Mouse (Mus musculus): ENCODE measurements around the gene Csnk2b.

Gene Csnk2b

GRCm38 (mm10) chr17:35121143-35121799 lies 582 bp downstream of the Csnk2b start, which contains the start of gene Gpank1:
Gene Gpank1, plus strand, starts transcription at chr17:35121455.
- DNase-seq (ENCODE audit: low read depth, low spot score), result peak; percentile 98

- DNase-seq (ENCODE audit: low read depth, low spot score), result no peak
These were observed 1.1 kb downstream of the Csnk2b start for GRCm38 (mm10) chr17:35120745-35121142.

- DNase-seq (ENCODE audit: low read depth, low spot score), result no peak
These were observed 6.5 kb downstream of the Csnk2b start, which contains the start of gene Ly6g5b for GRCm38 (mm10) chr17:35115046-35116019. Gene Ly6g5b, minus strand, starts transcription at chr17:35115428.

GRCm38 (mm10) chr17:35111774-35112173 lies 10.1 kb downstream of the Csnk2b start:
- no peak for DNase-seq (ENCODE audit: low read depth, low spot score)

GRCm38 (mm10) chr17:35108097-35108496 lies 13.8 kb downstream of the Csnk2b start, which contains the start of gene Ly6g5c:
Gene Ly6g5c, plus strand, starts transcription at chr17:35108279.
- no peak for DNase-seq (ENCODE audit: low read depth, low spot score)

GRCm38 (mm10) chr17:35106522-35106921 lies 15.3 kb downstream of the Csnk2b start:
- DNase-seq (ENCODE audit: low read depth, low spot score), result no peak

GRCm38 (mm10) chr17:35105740-35106389 lies 16.0 kb downstream of the Csnk2b start:
- no peak for DNase-seq (ENCODE audit: low read depth, low spot score)

GRCm38 (mm10) chr17:35104754-35105153 lies 17.1 kb downstream of the Csnk2b start:
- DNase-seq (ENCODE audit: low read depth, low spot score), result no peak

- no peak for DNase-seq (ENCODE audit: low read depth, low spot score)
These were observed 17.8 kb downstream of the Csnk2b start for GRCm38 (mm10) chr17:35104079-35104478.

GRCm38 (mm10) chr17:35103221-35103690 lies 18.6 kb downstream of the Csnk2b start:
- no peak for DNase-seq (ENCODE audit: low read depth, low spot score)

GRCm38 (mm10) chr17:35102299-35102698 lies 19.6 kb downstream of the Csnk2b start:
- no peak for DNase-seq (ENCODE audit: low read depth, low spot score)

GRCm38 (mm10) chr17:35101161-35101560 lies 20.7 kb downstream of the Csnk2b start:
- DNase-seq (ENCODE audit: low read depth, low spot score), result no peak

- no peak for DNase-seq (ENCODE audit: low read depth, low spot score)
These were observed 21.6 kb downstream of the Csnk2b start for GRCm38 (mm10) chr17:35100196-35100765.

GRCm38 (mm10) chr17:35097164-35097655 lies 24.6 kb downstream of the Csnk2b start:
- DNase-seq (ENCODE audit: low read depth, low spot score), result no peak

GRCm38 (mm10) chr17:35096597-35096996 lies 25.3 kb downstream of the Csnk2b start:
- no peak for DNase-seq (ENCODE audit: low read depth, low spot score)

GRCm38 (mm10) chr17:35094475-35095365 lies 27.1 kb downstream of the Csnk2b start:
- DNase-seq (ENCODE audit: low read depth, low spot score), result no peak

GRCm38 (mm10) chr17:35092403-35093198 lies 29.3 kb downstream of the Csnk2b start:
- no peak for DNase-seq (ENCODE audit: low read depth, low spot score)

- DNase-seq (ENCODE audit: low read depth, low spot score), result no peak
These were observed 31.5 kb downstream of the Csnk2b start for GRCm38 (mm10) chr17:35090166-35090932.

All from brain, embryonic 18.5 days (tissue).